Mouse (Mus musculus) monocyte, adult 5-6 weeks (primary cell): ENCODE results near the gene Slc12a6. TPM values are rescaled to one million over a fixed set of nuclear protein-coding genes. Genes with fewer than 3 reads are reported as not detected.
A peak's percentile ranks its signal among the peaks of the same experiment; 100 is the strongest.

ENCODE experiments used
- ATAC-seq: fragments of 153-309, 156-312 bp; replicated peaks from 2 replicates; pipeline ENCODE4 v1.8.0; 2017; ENCODE audit warnings: mild to moderate bottlenecking; ENCODE audit not compliant: low TSS enrichment, insufficient number of reproducible peaks, severe bottlenecking, poor library complexity, low FRiP score
- total RNA-seq: library from RNA; stranded (forward); fragments of 200-1000, 200-491, 200-594 nt; gene quantifications from 3 replicates; pipeline ENCODE4 v1.2.3, GENCODE M21; 2017

The Slc12a6 gene
- 175 to 238 TPM (median 221 TPM) in 3 replicates for total RNA-seq

DNA sequence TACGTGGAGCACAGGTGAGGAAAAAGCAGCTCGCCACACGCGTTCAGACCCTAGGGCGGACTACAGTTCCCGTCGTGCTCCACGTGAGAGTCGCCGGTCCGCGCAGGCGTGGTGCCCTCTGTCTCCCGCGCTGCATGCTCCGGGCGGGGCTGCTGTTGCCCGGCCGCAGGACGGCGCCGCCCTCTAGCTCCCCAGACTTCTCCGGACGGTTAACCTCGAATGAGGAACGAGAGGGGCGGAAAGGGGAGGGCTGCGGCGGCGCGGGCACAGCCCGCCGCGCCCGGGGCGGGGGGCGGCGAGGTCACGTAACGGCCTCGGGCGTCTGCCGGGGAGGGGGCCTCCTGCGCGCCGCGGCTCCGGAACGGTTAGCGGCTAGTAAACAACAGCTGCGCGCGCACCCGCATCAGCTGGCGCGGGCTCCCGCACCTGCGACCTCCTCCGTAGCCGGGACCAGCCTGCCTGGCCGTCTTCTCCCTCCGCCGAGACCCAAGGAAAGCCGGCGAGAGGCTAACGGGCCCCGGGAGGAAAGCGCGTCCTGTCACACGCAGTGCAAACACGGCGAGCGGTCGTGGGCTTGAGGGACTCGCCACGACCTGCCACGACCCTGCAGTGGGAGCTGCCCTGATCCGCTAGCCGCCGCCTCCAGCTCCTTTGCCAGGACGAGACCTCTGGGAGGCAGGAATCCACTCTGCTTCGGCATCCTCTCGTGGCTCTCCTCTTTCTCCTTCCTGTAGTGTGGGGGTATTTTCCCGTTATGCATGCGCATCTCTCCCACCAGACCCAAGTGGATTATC, at the start of gene Slc12a6:
TSS of gene Slc12a6 (plus strand) at position 378 of the 794 bp plus-strand sequence.
- ATAC-seq = peak; percentile 74

DNA sequence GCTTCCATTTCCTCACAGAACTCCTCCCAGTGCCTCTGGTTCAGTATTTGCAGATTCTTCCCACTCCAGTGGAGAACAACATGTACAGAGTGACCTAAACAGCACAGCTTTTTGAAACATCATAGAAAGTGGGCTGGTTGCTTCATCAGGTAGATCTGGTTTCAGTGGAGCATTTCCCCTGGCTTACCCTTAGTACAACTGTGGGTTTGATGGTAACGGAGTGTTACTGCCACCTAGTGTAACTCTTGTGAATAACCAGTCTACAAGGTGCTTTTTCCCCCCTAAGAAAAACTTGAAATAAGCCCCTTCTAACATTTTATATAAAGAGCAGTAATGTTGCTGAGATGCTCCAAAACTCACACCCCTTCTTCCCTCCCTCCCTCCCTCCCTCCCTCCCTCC, 49.6 kb upstream of the Slc12a6 start:
- ATAC-seq = peak; percentile 90

- no peak for ATAC-seq
Measured at GRCm38 (mm10) chr2:112217614-112218013, 48.0 kb upstream of the Slc12a6 start.

DNA sequence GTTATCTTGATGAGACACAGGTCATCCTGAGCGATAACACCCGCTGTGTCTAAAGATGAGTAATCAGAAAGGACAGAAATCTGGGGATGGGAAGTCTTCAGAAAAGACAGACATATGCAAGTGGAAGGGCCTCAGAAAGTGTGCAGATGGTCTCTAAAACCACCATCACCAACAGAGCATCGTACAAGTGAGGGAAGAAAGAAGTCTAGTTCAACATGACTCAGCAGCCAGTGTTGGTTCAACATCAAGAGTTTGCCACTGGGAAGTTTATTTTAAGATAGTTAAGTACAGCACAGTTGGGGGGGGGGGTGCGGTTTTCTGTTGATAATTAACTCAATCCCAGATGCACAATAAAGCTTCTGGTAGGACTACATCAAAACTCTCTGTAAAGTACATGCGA, 44.7 kb upstream of the Slc12a6 start:
- ATAC-seq = no peak

- no peak for ATAC-seq
Measured at GRCm38 (mm10) chr2:112222607-112223006, 43.0 kb upstream of the Slc12a6 start.

- ATAC-seq = no peak
Measured at GRCm38 (mm10) chr2:112224356-112224755, 41.3 kb upstream of the Slc12a6 start.

DNA sequence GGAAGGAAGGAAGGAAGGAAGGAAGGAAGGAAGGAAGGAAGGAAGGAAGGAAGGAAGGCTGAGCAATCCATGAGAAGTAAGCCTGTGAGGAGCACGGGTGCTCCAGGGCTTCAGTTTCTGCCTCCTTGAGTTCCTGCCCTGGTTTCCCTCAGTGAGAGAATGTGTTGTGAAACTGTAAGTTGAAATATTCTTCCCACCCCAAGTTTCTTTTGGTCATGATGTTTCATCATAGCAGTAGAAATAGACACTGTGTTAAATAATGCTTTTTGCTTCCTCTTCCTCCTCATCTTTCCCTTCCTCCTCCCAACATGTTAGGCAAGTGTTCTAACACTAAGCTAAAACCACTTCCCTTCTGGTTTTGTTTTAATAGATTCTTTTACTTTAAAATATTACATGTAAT, 33.0 kb upstream of the Slc12a6 start:
- peak; percentile 83 for ATAC-seq

GRCm38 (mm10) chr2:112236620-112237019, 29.0 kb upstream of the Slc12a6 start:
- ATAC-seq = no peak

GRCm38 (mm10) chr2:112238006-112238405, 27.6 kb upstream of the Slc12a6 start:
- ATAC-seq = no peak

- peak; percentile 68 for ATAC-seq
Measured at GRCm38 (mm10) chr2:112239212-112239934, 26.3 kb upstream of the Slc12a6 start, which contains the start of gene Lpcat4. Lpcat4 (plus strand) TSS chr2:112239468.

GRCm38 (mm10) chr2:112239935-112240721, 25.5 kb upstream of the Slc12a6 start:
- peak; percentile 48 for ATAC-seq

- no peak for ATAC-seq
Measured at GRCm38 (mm10) chr2:112241787-112242186, 23.8 kb upstream of the Slc12a6 start.

DNA sequence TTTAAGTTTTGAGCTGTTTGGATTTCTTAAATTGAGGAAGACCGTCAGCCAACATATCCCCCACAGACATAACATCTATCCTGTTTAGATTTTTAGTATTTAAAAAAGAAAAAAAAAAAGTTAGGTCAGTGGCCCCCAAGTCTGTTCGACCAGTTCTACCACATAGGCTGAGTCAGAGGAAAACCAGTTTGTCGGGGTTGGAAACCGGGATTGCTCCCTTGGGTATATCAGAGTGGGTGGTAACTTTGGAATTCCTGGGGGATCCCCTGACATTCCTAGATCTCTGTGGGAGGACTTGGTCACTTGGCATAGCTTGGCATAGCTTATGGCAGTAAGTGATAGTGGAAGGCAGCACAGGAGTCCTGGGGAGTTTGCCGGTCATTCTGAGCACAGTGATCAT, 20.3 kb upstream of the Slc12a6 start:
- ATAC-seq = no peak

GRCm38 (mm10) chr2:112246193-112246592, 19.4 kb upstream of the Slc12a6 start:
- ATAC-seq = no peak

- no peak for ATAC-seq
Measured at GRCm38 (mm10) chr2:112247323-112247722, 18.3 kb upstream of the Slc12a6 start.

DNA sequence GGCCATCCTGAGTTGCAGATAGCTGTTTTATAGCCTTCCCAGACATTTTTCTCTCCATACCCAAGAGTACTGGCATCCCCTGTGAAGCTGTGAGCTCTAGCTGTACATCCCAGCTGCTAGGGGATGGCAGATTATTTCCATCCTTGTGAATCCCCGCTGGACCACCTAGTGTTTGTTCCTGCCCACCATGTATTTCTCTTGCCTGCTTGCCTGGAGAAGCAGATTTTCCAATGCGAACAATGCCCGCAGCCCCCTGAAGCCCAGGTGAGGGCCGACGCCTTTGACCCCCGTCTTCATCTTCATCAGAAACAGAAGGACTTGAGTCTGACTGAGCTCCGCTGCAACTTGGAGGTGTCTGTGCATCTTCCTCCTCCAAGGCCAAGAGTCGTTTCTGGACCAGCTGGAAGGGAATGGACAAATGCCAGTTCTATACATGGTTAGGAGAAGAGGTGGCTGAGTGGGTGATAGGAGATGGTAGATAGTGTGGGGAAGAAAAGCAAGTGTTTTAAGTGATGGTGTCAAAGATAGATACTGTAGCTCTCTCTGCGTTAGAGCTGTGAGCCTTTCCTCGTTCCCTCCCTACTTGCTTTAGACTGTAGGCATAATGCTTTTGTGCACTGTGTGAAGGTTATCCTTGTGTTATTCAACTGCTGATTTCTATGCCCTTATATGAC, 15.7 kb upstream of the Slc12a6 start:
- ATAC-seq = no peak

- peak; percentile 52 for ATAC-seq
Measured at GRCm38 (mm10) chr2:112254675-112255515, 10.7 kb upstream of the Slc12a6 start.
